In genomic region chr14:75845698-75846115, GRCm38 (mm10) we compare ENCODE assay signal across 1 mouse cellular context.
TF ChIP-seq lines count a peak whose summit lies in the region.

No protein-coding gene starts in this region.

TF ChIP-seq in CH12.LX, 34 proteins besides CTCF, POLR2A, EP300 and RAD21 (continued from another document):
- TF ChIP-seq RCOR1 (conservative IDR thresholded peaks at IDR 0.05; ENCODE audit: low read depth, low read length) (peak; percentile 53; the same call in 1 of the 2 replicates), NRF1 (IDR thresholded peaks at IDR 0.05; ENCODE audit: low read depth, low read length) (no peak), UBTF (IDR thresholded peaks at IDR 0.05; ENCODE audit: low read depth, low read length) (no peak; the same call in 1 of the 2 replicates), CHD2 (IDR thresholded peaks at IDR 0.05; ENCODE audit: low read length) (peak; percentile 16; the same call in 1 of the 2 replicates), CHD1 (IDR thresholded peaks at IDR 0.05; ENCODE audit: low read depth, low read length) (0 out of 2 replicates have a peak, but pooled peaks have one; percentile 88), MEF2A (IDR thresholded peaks at IDR 0.05; ENCODE audit: borderline replicate concordance, low read depth, low read length) (peak; percentile 43; the same call in 1 of the 2 replicates), KAT2A (IDR thresholded peaks at IDR 0.05; ENCODE audit: insufficient replicate concordance, low read length) (0 out of 2 replicates have a peak, but pooled peaks have one; percentile 54), GABPA (IDR thresholded peaks at IDR 0.05; ENCODE audit: insufficient replicate concordance, low read depth, low read length) (no peak), SIN3A (IDR thresholded peaks at IDR 0.05; ENCODE audit: low read length) (peak; percentile 91), ZKSCAN1 (IDR thresholded peaks at IDR 0.05; ENCODE audit: borderline replicate concordance, low read depth, low read length) (no peak), PAX5 (IDR thresholded peaks at IDR 0.05; ENCODE audit: low read length) (no peak), MAX (IDR thresholded peaks at IDR 0.05; ENCODE audit: low read length) (peak; percentile 49; the same call in 1 of the 2 replicates), TBP (conservative IDR thresholded peaks at IDR 0.05; ENCODE audit: low read depth, low read length) (0 out of 2 replicates have a peak, but pooled peaks have one; percentile 41), MXI1 (IDR thresholded peaks at IDR 0.05; ENCODE audit: low read depth, low read length) (peak; percentile 76), IRF4 (IDR thresholded peaks at IDR 0.05; ENCODE audit: low read depth, low read length) (0 out of 2 replicates have a peak, but pooled peaks have one; percentile 16), TCF12 (IDR thresholded peaks at IDR 0.05; ENCODE audit: low read depth, low read length) (peak; percentile 59; the same call in 1 of the 2 replicates), ZC3H11A (IDR thresholded peaks at IDR 0.05; ENCODE audit: low read depth, low read length) (no peak), MAZ (IDR thresholded peaks at IDR 0.05; ENCODE audit: low read depth, low read length) (0 out of 2 replicates have a peak, but pooled peaks have one; percentile 50), E2F4 (IDR thresholded peaks at IDR 0.05; ENCODE audit: insufficient replicate concordance, low read depth, low read length) (no peak), ETS1 (conservative IDR thresholded peaks at IDR 0.05; ENCODE audit: low read depth, low read length) (0 out of 2 replicates have a peak, but pooled peaks have one; percentile 20), HCFC1 (IDR thresholded peaks at IDR 0.05; ENCODE audit: low read depth, low read length) (peak; percentile 76), NELFE (IDR thresholded peaks at IDR 0.05; ENCODE audit: low read depth, low read length) (no peak), ZMIZ1 (IDR thresholded peaks at IDR 0.05; ENCODE audit: low read depth, low read length) (peak; percentile 17), MAFK (IDR thresholded peaks at IDR 0.05; ENCODE audit: insufficient replicate concordance, low read length) (0 out of 2 replicates have a peak, but pooled peaks have one; percentile 37), JUND (conservative IDR thresholded peaks at IDR 0.05; ENCODE audit: low read depth, low read length) (no peak), BHLHE40 (IDR thresholded peaks at IDR 0.05; ENCODE audit: low read depth, low read length) (no peak), MYC (IDR thresholded peaks at IDR 0.05; ENCODE audit: low read depth, low read length) (peak; percentile 75), SMC3 (IDR thresholded peaks at IDR 0.05; ENCODE audit: low read depth, low read length) (no peak), JUN (IDR thresholded peaks at IDR 0.05; ENCODE audit: insufficient read depth, low read depth, low read length) (no peak), POLR2AphosphoS2 (IDR thresholded peaks at IDR 0.05; ENCODE audit: low read depth, low read length) (0 out of 2 replicates have a peak, but pooled peaks have one; percentile 15), USF1 (IDR thresholded peaks at IDR 0.05; ENCODE audit: low read depth, low read length) (no peak), ELF1 (IDR thresholded peaks at IDR 0.05; ENCODE audit: low read depth, low read length) (peak; percentile 53; the same call in 1 of the 2 replicates), ZNF384 (IDR thresholded peaks at IDR 0.05; ENCODE audit: low read depth, low read length) (peak; percentile 49; the same call in 1 of the 2 replicates)
